Mouse (Mus musculus) midbrain, embryonic 14.5 days (tissue): ENCODE measurements around the gene Gm3250. TPM values are rescaled to one million over a fixed set of nuclear protein-coding genes. Genes with fewer than 3 reads are reported as not detected.
"Not testable (repeated sequence)": the region's sequence is repeated elsewhere in the genome, so short reads cannot be mapped to it uniquely, and the experiment has no call there.

ENCODE experiments used
- ATAC-seq: fragments of 200-750 bp; cut with Nextera tagmentation; 2 replicates; pipeline ENCODE4 v1.8.0; 2017; ENCODE audit warnings: moderate number of reproducible peaks, moderate library complexity; ENCODE audit not compliant: low FRiP score, low TSS enrichment
- DNase-seq: peaks from one replicate; pipeline ENCODE4 v3.0.0-alpha.2; 2015
- H3K27ac ChIP-seq: fragments of 300-500 bp; sonication (generic); replicated peaks from 2 replicates; pipeline ENCODE4 v1.5.1; 2014; ENCODE audit warnings: mild to moderate bottlenecking, low read depth, low read length, moderate library complexity
- H3K27me3 ChIP-seq: fragments of 300-500 bp; sonication (generic); 2 replicates; pipeline ENCODE4 v1.6.1; 2014; ENCODE audit warnings: low read length, control low read depth, mixed read lengths; ENCODE audit not compliant: control insufficient read depth, insufficient read depth
- H3K36me3 ChIP-seq: fragments of 300-500 bp; sonication (generic); 2 replicates; pipeline ENCODE4 v1.6.1; 2014; ENCODE audit warnings: low read length, control low read depth; ENCODE audit not compliant: control insufficient read depth, insufficient read depth
- H3K4me1 ChIP-seq: fragments of 300-500 bp; sonication (generic); 2 replicates; pipeline ENCODE4 v1.6.1; 2014; ENCODE audit warnings: mild to moderate bottlenecking, antibody characterized with exemption, low read length, control low read depth; ENCODE audit not compliant: control insufficient read depth, insufficient read depth
- H3K4me2 ChIP-seq: fragments of 300-500 bp; sonication (generic); 2 replicates; pipeline ENCODE4 v1.6.1; 2014; ENCODE audit warnings: mild to moderate bottlenecking, low read length, moderate library complexity
- H3K4me3 ChIP-seq: fragments of 300-500 bp; sonication (generic); replicated peaks from 2 replicates; pipeline ENCODE4 v1.5.1; 2014; ENCODE audit warnings: low read depth, low read length
- H3K9ac ChIP-seq: fragments of 300-500 bp; sonication (generic); replicated peaks from 2 replicates; pipeline ENCODE4 v1.6.1; 2014; ENCODE audit warnings: mild to moderate bottlenecking, low read length, moderate library complexity
- H3K9me3 ChIP-seq: fragments of 300-500 bp; sonication (generic); 2 replicates; pipeline ENCODE4 v1.6.1; 2016; ENCODE audit warnings: low read length, control low read depth, mixed read lengths; ENCODE audit not compliant: control insufficient read depth
- WGBS: fragments of 180-500 bp; shearing (Covaris S2); extraction: QIAGEN DNeasy Blood & Tissue Kit; methylation state at CpG from one replicate; pipeline ENCODE4 v1.1.7; 2014; 5-methylcytosine and 5-hydroxymethylcytosine counted together
- polyA plus RNA-seq: library from polyadenylated mRNA; unstranded; fragments of >200 nt; fragmentation: Nextera tagmentation; extraction: Ambion mirVana; gene quantifications from 2 replicates; pipeline ENCODE4 v1.2.1, GENCODE M21; 2014

Gm3250 gene
- polyA plus RNA-seq, 1 experiment from 2014 or later: not detected

DNA sequence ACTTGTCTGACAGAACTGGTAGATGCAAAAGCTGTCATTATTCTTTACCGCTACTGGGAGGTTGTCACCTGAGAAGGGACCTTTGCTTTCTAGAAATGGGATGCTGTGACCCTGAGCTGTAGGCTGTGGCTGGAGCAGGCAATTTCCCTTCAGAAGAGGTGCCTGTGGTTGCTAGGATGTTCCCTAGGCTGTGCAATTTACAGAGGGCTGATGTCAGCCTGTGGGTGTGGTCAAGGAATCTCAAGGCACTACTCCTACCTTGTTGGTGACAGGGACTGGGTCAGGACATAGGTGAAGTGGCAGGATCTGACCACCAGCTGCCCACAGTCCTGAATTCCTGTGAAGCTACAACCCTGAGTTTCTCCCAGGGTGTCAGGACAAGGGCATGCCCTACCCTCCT is 12.6 kb downstream of the Gm3250 start:
- WGBS: 81% methylated on average over 1 of the region's 1 CpGs

DNA sequence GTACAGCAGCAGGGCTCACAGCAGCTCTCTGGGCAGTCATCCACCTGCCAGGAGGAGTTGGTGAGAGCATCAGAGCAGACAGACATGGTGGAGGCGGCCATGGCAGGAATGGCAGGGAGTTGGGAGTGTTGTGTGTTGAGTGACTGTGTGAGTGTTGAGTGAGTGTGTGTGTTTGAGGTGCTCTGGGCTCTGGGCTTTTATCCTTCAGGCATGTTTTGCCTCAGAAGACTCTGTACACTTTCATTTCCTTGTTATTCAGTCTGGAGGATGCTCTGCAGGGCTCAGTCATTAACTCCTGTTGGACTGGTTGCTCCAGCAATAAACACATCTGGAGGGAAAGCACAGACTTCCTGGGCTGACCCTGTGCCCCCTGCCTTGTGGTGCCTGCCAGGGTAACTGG is 22.8 kb downstream of the Gm3250 start, which contains the start of gene Gm3233:
Gene Gm3233 (minus strand): TSS at position 101 of the 400 bp plus-strand sequence.
- not testable (repeated sequence) for H3K9me3 ChIP-seq, ATAC-seq, H3K27me3 ChIP-seq, H3K4me1 ChIP-seq, H3K27ac ChIP-seq, DNase-seq, H3K4me3 ChIP-seq, H3K36me3 ChIP-seq, H3K9ac ChIP-seq, H3K4me2 ChIP-seq
- WGBS: no CpG with 5 or more reads among the region's 1 CpGs

More for the DNA sequence above, 12.6 kb downstream of the Gm3250 start:
- Histone ChIP-seq H3K4me2 (no peak overlapping the region), H3K27me3 (no peaks in the 10 kb centered on the region), H3K9me3 (no peaks in the 10 kb centered on the region), H3K4me1 (no peaks in the 10 kb centered on the region), H3K36me3 (no peaks in the 10 kb centered on the region), H3K4me3 (no peak overlapping the region), H3K9ac (no peak overlapping the region), H3K27ac (no peak overlapping the region)
- ATAC-seq (no peak), DNase-seq (no peak)

DNA sequence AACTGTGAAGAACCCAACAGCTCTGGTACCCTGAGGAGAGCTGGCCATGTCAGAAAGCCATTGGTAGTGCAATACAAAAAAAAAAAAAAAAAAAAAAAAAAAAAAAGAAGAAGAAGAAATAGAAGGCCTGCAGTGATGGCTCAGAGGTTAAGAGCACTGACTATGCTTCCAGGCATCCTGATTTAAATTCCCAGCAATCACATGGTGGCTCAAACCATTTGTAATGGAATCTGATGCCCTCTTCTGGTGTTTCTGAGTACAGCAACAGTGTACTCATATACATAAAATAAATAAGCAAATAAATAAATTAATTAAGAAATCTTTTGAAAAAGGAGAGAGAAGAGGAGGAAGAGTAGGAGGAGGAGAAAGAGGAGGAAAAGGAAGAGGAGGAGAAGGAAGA is 28.9 kb downstream of the Gm3250 start:
- H3K4me2 ChIP-seq: no peak overlapping the region
- no peaks in the 10 kb centered on the region for H3K9me3 ChIP-seq
- H3K36me3 ChIP-seq: no peaks in the 10 kb centered on the region
- H3K27ac ChIP-seq: no peak overlapping the region
- no peak overlapping the region for H3K4me3 ChIP-seq
- H3K4me1 ChIP-seq: no peaks in the 10 kb centered on the region
- no peak for ATAC-seq
- H3K27me3 ChIP-seq: no peaks in the 10 kb centered on the region
- H3K9ac ChIP-seq: no peak overlapping the region
- DNase-seq: no peak

DNA sequence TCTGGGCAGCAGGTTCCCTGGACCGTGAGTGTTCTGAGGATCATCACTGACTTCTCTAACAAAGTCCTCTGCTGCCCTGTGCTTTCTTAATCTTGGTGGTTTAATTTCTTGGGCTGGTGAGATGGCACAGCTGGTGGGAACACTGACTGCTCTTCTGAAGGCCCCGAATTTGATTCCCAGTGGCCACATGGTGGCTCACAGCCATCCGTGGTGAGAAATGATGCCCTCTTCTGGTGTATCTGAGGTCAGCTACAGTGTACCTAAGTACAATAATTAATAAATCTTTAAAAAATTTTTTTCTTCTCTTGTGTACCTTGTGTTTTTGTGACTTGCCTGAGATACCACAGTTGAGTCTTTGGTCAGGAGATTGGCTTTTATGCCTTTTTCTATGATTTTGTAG is 30.0 kb downstream of the Gm3250 start:
- not testable (repeated sequence) for H3K9me3 ChIP-seq, H3K4me2 ChIP-seq, DNase-seq, H3K4me1 ChIP-seq, H3K4me3 ChIP-seq, H3K9ac ChIP-seq, ATAC-seq, H3K27me3 ChIP-seq, H3K36me3 ChIP-seq, H3K27ac ChIP-seq
- 62% methylated on average over 3 of the region's 3 CpGs for WGBS

DNA sequence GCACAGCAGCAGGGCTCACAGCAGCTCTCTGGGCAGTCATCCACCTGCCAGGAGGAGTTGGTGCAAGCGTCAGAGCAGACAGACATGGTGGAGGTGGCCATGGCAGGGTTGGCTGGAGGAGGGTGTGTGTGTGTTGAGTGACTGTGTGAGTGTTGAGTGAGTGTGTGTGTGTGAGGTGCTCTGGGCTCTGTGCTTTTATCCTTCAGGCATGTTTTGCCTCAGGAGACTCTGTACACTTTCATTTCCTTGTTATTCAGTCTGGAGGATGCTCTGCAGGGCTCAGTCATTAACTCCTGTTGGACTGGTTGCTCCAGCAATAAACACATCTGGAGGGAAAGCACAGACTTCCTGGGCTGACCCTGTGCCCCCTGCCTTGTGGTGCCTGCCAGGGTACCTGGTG is 31.1 kb downstream of the Gm3250 start, which contains the start of gene Gm9736:
Gene Gm9736 (minus strand): TSS at position 101 of the 400 bp plus-strand sequence.
- not testable (repeated sequence) for H3K9ac ChIP-seq, H3K9me3 ChIP-seq, H3K27me3 ChIP-seq, H3K4me1 ChIP-seq, ATAC-seq, H3K27ac ChIP-seq, DNase-seq, H3K4me3 ChIP-seq, H3K4me2 ChIP-seq, H3K36me3 ChIP-seq
- 63% methylated on average over 1 of the region's 1 CpGs for WGBS

DNA sequence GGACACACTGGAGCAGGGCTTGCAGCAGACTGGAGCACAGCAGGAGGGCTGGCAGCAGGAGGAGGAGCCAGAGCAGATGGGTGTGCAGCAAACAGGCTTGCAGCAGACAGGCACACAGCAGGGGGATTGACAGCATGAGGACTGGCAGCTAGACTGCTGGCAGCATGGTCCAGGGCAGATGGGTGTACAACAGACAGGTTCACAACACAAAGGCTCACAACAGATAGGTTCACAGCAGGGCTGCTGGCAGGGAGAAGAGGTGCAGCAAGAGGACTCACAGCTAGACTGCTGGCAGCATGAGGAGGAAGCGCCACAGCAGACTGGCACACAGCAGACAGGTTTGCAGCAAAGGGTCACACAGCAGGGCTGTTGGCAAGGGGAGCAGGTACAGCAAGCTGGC is 31.7 kb downstream of the Gm3250 start:
- H3K4me2 ChIP-seq, H3K9ac ChIP-seq, H3K27me3 ChIP-seq, H3K4me1 ChIP-seq, DNase-seq, H3K9me3 ChIP-seq, H3K27ac ChIP-seq, ATAC-seq, H3K4me3 ChIP-seq, H3K36me3 ChIP-seq: not testable (repeated sequence)
- WGBS: 90% methylated on average over 1 of the region's 1 CpGs

DNA sequence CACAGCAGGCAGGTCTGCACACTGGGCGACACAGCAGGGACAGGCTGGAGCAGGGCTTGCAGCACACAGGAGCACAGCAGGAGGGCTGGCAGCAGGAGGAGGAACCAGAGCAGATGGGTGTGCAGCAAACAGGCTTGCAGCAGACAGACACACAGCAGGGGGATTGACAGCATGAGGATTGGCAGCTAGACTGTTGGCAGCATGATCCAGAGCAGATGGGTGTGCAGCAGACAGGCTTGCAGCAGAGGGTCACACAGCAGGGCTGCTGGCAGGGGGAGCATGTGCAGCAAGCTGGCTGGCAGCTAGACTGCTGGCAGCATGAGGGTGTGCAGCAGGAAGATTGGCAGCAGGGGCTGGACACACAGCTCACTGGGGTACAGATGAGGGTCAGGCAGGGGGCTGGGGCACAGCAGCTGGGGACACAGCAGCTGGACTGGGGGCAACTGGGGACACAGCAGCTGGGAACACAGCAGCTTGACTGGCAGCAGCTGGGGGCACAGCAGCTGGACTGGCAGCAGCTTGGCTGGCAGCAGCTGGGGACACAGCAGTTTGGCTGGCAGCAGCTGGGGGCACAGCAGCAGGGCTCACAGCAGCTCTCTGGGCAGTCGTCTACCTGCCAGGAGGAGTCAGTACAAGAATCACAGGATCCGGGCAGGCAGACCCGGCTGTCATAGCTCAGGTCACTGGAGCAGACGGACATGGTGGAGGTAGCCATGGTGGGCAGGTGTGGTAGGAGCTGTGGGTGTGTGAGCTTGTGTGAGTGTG is 40.2 kb downstream of the Gm3250 start, which contains the start of gene Gm18596:
Gene Gm18596 (minus strand): TSS at position 715 of the 765 bp plus-strand sequence.
- 58% methylated on average over 4 of the region's 5 CpGs for WGBS
- not testable (repeated sequence) for H3K4me1 ChIP-seq, H3K27me3 ChIP-seq, H3K9ac ChIP-seq, H3K9me3 ChIP-seq, H3K27ac ChIP-seq, H3K36me3 ChIP-seq, H3K4me3 ChIP-seq, DNase-seq, H3K4me2 ChIP-seq, ATAC-seq

DNA sequence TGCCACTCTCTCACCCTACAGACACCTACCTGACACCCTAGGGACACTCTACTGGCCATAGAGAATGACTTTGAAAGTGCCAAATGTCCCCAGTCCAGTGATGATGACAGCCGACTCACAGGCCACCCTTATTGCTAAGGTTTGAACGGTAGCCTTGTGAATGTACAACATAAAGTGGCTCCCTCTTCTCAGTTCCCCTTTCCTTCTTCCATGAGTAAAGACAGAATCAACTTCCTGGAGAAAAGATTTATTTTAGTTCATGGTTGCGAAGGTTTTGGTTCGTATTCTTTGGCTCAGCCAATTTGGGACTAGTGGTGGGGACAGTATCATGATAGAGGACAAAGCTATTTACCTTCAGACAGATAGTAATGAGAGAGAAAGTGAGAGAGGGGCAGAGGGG is 43.4 kb downstream of the Gm3250 start:
- Histone ChIP-seq H3K27ac (no peak overlapping the region), H3K27me3 (no peaks in the 10 kb centered on the region), H3K4me2 (no peak overlapping the region), H3K4me1 (no peaks in the 10 kb centered on the region), H3K36me3 (no peaks in the 10 kb centered on the region), H3K4me3 (no peak overlapping the region), H3K9ac (no peak overlapping the region), H3K9me3 (no peaks in the 10 kb centered on the region)
- no peak for ATAC-seq
- 92% methylated on average over 4 of the region's 4 CpGs for WGBS
- no peak for DNase-seq

DNA sequence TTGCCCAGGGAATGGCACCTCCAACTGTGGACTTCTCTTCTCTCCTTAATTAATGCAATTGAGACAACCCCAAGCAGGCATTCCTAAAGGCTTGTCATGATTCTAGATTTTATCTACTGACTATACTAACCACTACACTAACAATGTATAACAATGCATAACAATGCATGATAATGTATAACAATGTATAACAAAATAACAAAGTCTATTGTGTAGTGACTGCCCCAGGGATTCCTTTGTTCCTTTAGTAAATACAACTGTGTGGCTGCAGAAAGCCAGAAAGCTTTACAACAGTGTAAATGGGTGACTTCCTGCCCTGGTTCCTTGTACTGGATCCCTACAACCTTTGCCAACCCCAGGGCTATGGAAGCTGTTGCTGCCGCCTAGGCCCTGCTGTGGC is 46.4 kb downstream of the Gm3250 start:
- Histone ChIP-seq H3K4me1 (no peaks in the 10 kb centered on the region), H3K36me3 (no peaks in the 10 kb centered on the region), H3K9me3 (no peaks in the 10 kb centered on the region), H3K9ac (no peak overlapping the region), H3K27ac (no peak overlapping the region), H3K4me3 (no peak overlapping the region), H3K27me3 (no peaks in the 10 kb centered on the region), H3K4me2 (no peak overlapping the region)
- no peak for ATAC-seq
- WGBS: 90% methylated on average over 1 of the region's 1 CpGs
- no peak for DNase-seq
